Mouse (Mus musculus): ENCODE measurements around the gene Shank3. TPM values are rescaled to one million over a fixed set of nuclear protein-coding genes. Genes with fewer than 3 reads are reported as not detected.

Gene Shank3
- total and polyA plus RNA-seq, 2 experiments from 2014 or later, result 8.7 to 61.8 TPM

DNA sequence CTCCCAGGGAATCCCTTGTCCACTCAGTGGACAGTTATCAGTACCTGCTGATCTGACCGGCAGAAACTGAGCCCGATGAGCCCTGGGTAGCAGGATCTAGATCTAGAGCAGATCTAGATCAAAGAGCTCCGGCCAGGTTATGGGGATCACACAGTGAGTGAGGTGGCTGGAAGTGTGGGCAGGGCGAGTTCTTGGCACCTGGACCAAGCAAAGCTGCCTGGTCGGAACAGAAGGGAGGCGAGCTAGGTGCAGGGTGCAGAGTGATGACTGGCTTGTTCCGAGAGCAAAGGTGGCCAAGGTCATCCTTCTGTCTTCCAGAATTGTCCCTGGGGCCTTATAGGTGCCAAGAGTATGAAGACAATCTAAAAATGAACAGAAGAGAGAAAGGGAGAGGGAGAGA lies 39.6 kb upstream of the Shank3 start:
- DNase-seq (ENCODE audit: low spot score) (no peak), ATAC-seq (no peak)
- Histone ChIP-seq H3K27ac (no peak overlapping the region), H3K9ac (replicated peaks; ENCODE audit: low read length) (no peak overlapping the region), H3K9me3 (ENCODE audit: low read length) (no peaks in the 10 kb centered on the region), H3K27me3 (ENCODE audit: insufficient read depth, low read length) (no peaks in the 10 kb centered on the region), H3K4me3 (ENCODE audit: low read length) (no peak overlapping the region), H3K4me2 (ENCODE audit: low read depth, low read length) (no peak overlapping the region), H3K36me3 (ENCODE audit: insufficient read depth, low read length) (peaks cover 51% of the 10 kb centered on the region), H3K4me1 (ENCODE audit: insufficient read depth, low read length) (peaks cover 8% of the 10 kb centered on the region)
- 95% methylated on average over 7 of the region's 7 CpGs for WGBS
- no peak for TF ChIP-seq CTCF (IDR thresholded peaks at IDR 0.05; ENCODE audit: low read depth)

DNA sequence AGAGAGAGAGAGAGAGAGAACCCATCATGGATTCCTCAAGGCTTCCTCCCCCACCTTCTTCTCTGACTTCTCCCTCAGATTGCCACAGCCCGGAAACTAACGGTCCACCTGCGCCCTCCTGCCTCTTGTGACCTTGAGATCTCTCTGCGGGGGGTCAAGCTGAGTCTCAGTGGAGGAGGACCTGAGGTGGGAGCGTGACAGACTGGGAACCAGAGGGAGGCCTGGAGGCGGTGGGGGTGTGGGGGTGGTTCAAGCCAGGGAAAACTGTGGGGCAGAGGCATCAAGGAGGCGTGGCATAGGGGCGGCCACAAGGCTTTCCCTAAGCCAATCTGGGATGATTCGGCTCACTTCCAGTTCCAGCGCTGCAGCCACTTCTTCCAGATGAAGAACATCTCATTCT lies 39.1 kb upstream of the Shank3 start:
- Histone ChIP-seq H3K27me3 (ENCODE audit: insufficient read depth, low read length) (no peaks in the 10 kb centered on the region), H3K27ac (no peak overlapping the region), H3K9ac (replicated peaks; ENCODE audit: low read length) (no peak overlapping the region), H3K4me2 (ENCODE audit: low read depth, low read length) (no peak overlapping the region), H3K4me3 (ENCODE audit: low read length) (no peak overlapping the region), H3K4me1 (ENCODE audit: insufficient read depth, low read length) (peaks cover 4% of the 10 kb centered on the region), H3K36me3 (ENCODE audit: insufficient read depth, low read length) (peaks cover 51% of the 10 kb centered on the region), H3K9me3 (ENCODE audit: low read length) (no peaks in the 10 kb centered on the region)
- ATAC-seq (no peak), DNase-seq (ENCODE audit: low spot score) (no peak)
- 78% methylated on average over 10 of the region's 10 CpGs for WGBS
- no peak for TF ChIP-seq CTCF (IDR thresholded peaks at IDR 0.05; ENCODE audit: low read depth)

DNA sequence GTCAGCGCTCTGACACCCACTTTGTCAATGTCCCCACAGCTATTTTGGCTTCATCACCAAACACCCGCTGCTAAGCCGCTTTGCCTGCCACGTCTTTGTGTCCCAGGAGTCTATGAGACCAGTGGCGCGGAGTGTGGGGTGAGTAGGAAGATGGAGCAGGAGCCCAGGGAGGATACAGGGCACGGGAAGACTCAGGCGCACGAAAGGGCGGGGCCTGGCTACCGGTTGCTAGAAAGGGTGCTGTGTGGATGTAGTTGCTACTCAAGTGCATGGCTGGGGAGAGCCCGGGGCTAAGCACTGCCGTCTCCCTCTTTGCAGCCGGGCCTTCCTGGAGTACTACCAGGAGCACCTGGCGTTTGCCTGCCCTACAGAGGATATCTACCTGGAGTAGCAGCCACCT lies 38.1 kb upstream of the Shank3 start:
- H3K4me2 ChIP-seq (ENCODE audit: low read depth, low read length), result no peak overlapping the region
- ATAC-seq, result no peak
- no peak overlapping the region for H3K9ac ChIP-seq (replicated peaks; ENCODE audit: low read length)
- no peaks in the 10 kb centered on the region for H3K27me3 ChIP-seq (ENCODE audit: insufficient read depth, low read length)
- DNase-seq (ENCODE audit: low spot score), result no peak
- no peak overlapping the region for H3K4me3 ChIP-seq (ENCODE audit: low read length)
- TF ChIP-seq CTCF (IDR thresholded peaks at IDR 0.05; ENCODE audit: low read depth), result no peak
- peaks cover 51% of the 10 kb centered on the region for H3K36me3 ChIP-seq (ENCODE audit: insufficient read depth, low read length)
- no peaks in the 10 kb centered on the region for H3K9me3 ChIP-seq (ENCODE audit: low read length)
- 83% methylated on average over 15 of the region's 15 CpGs for WGBS
- H3K27ac ChIP-seq, result no peak overlapping the region
- no peaks in the 10 kb centered on the region for H3K4me1 ChIP-seq (ENCODE audit: insufficient read depth, low read length)

DNA sequence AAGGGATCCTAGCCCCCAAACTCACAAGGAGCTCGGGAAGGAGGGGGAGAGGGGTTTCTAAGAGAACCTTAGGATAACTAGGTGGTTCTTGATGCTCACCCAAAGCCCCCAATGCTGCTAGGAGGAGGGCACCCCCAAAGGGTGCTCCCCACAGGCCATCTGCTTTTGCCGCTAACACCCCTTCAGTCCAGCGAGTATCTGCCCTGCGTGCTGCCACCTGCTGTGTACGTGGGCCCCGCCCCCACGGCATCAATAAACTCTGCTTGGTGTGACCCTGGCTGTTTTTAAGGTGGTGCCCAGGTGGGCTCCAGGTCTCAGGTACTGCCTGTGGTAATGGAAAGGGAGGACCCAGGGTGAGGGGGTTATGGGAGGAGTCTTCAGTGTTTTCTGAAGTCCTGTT lies 37.2 kb upstream of the Shank3 start:
- no peaks in the 10 kb centered on the region for H3K4me1 ChIP-seq (ENCODE audit: insufficient read depth, low read length)
- peaks cover 46% of the 10 kb centered on the region for H3K36me3 ChIP-seq (ENCODE audit: insufficient read depth, low read length)
- DNase-seq (ENCODE audit: low spot score) (no peak), ATAC-seq (no peak)
- H3K27ac ChIP-seq, result no peak overlapping the region
- H3K4me2 ChIP-seq (ENCODE audit: low read depth, low read length), result no peak overlapping the region
- no peak for TF ChIP-seq CTCF (IDR thresholded peaks at IDR 0.05; ENCODE audit: low read depth)
- H3K9me3 ChIP-seq (ENCODE audit: low read length), result no peaks in the 10 kb centered on the region
- H3K9ac ChIP-seq (replicated peaks; ENCODE audit: low read length), result no peak overlapping the region
- H3K27me3 ChIP-seq (ENCODE audit: insufficient read depth, low read length), result no peaks in the 10 kb centered on the region
- 80% methylated on average over 7 of the region's 7 CpGs for WGBS
- no peak overlapping the region for H3K4me3 ChIP-seq (ENCODE audit: low read length)

DNA sequence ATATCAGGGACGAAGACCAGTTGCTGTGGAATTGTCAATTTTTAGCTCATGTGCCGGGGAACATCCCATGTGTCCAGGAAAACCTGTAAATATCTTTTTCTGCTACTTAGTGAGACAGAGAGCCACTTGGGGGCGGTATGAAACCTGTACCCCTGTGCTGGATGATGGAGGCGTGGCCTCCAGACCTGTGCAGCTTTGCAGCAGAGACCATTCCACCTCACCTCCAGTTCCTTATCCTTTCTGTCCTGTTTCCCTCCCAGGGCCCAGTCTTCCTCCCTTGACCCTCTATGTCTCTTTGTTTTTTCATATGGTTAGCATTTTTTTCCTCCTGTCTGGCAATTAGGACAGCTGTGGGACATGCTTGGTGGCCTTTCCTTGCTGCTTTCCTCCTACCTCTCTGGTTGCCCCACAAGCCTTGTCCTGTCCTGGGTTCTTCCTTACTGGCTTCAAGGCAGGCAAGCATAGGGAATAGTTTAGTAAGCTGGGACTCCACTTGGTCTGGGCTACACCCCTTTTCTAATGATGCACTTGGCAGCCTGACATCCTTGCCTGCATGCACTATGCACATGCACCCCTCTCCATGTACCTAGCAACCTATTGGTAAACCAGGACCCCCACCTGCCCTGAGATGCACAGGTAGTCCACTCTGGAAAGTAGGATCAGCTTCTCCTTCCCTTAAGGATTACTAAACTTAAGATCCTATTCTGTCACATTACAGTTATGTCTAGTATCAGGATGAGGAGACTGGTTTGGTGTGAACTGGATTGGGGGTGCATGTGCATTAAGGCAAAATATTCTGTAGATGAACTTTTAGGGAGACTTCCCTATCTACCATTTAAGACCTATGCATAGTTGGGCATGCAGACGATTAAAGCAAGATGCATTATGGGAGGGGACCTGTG lies 35.8 kb upstream of the Shank3 start:
- Histone ChIP-seq H3K4me2 (ENCODE audit: low read depth, low read length) (no peak overlapping the region), H3K9me3 (ENCODE audit: low read length) (no peaks in the 10 kb centered on the region), H3K9ac (replicated peaks; ENCODE audit: low read length) (no peak overlapping the region), H3K27ac (no peak overlapping the region), H3K27me3 (ENCODE audit: insufficient read depth, low read length) (no peaks in the 10 kb centered on the region), H3K36me3 (ENCODE audit: insufficient read depth, low read length) (peaks cover 32% of the 10 kb centered on the region), H3K4me3 (ENCODE audit: low read length) (no peak overlapping the region), H3K4me1 (ENCODE audit: insufficient read depth, low read length) (no peaks in the 10 kb centered on the region)
- ATAC-seq (no peak), DNase-seq (ENCODE audit: low spot score) (peak; percentile 30)
- 66% methylated on average over 5 of the region's 5 CpGs for WGBS
- TF ChIP-seq CTCF (IDR thresholded peaks at IDR 0.05; ENCODE audit: low read depth), result peak; percentile 39; the same call in 1 of the 2 replicates

DNA sequence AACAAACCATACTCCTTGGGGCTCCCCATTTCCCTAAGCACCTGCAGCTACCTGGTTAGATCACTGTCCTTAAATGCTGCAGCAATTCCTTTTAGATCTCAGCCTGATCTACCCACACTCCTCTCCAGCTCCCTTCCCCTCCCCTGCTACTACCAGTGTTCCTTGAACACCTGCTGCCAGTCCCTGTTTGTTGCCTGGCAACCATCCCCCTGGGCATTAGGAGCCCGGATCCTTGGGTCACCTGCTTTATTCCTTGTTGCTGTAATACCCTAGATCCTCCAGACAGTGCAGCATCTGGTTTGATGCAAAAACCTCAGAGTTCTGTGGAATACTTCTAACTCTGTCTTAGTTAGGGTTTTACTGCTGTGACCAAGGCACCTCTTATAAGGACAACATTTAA lies 34.4 kb upstream of the Shank3 start:
- no peak overlapping the region for H3K4me2 ChIP-seq (ENCODE audit: low read depth, low read length)
- no peaks in the 10 kb centered on the region for H3K4me1 ChIP-seq (ENCODE audit: insufficient read depth, low read length)
- 0% methylated on average over 1 of the region's 1 CpGs for WGBS
- ATAC-seq (peak; percentile 66), DNase-seq (ENCODE audit: low spot score) (peak; percentile 71)
- no peaks in the 10 kb centered on the region for H3K9me3 ChIP-seq (ENCODE audit: low read length)
- H3K27ac ChIP-seq, result no peak overlapping the region
- TF ChIP-seq CTCF (IDR thresholded peaks at IDR 0.05; ENCODE audit: low read depth), result no peak
- H3K9ac ChIP-seq (replicated peaks; ENCODE audit: low read length), result no peak overlapping the region
- peaks cover 18% of the 10 kb centered on the region; the same call in 1 of the 2 replicates for H3K36me3 ChIP-seq (ENCODE audit: insufficient read depth, low read length)
- no peaks in the 10 kb centered on the region for H3K27me3 ChIP-seq (ENCODE audit: insufficient read depth, low read length)
- no peak overlapping the region for H3K4me3 ChIP-seq (ENCODE audit: low read length)

DNA sequence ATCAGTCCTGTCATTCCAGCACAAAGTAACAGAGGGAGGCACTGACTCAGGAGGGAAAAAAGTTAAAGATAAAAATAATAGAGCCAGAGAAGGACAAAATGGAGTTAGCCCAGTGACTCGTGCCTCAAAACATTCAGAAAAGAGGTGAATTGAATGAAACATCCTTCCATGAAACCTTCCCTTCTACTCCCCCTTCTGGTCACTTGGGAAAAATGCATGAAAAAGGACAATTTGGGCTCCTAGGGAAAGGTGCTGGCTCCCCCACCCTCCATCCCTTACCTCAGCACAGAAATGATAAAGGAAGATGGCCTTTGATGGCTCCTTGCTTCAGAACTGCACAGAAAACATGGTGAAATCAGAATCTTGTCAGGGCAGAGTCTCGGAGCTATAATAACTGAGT lies 30.8 kb upstream of the Shank3 start:
- H3K4me2 ChIP-seq (ENCODE audit: low read depth, low read length), result no peak overlapping the region
- no peak overlapping the region for H3K9ac ChIP-seq (replicated peaks; ENCODE audit: low read length)
- no peak overlapping the region for H3K4me3 ChIP-seq (ENCODE audit: low read length)
- DNase-seq (ENCODE audit: low spot score) (peak; percentile 73), ATAC-seq (peak; percentile 38; the same call in 1 of the 2 replicates)
- H3K4me1 ChIP-seq (ENCODE audit: insufficient read depth, low read length), result no peaks in the 10 kb centered on the region
- H3K9me3 ChIP-seq (ENCODE audit: low read length), result no peaks in the 10 kb centered on the region
- TF ChIP-seq CTCF (IDR thresholded peaks at IDR 0.05; ENCODE audit: low read depth), result peak; percentile 76
- no peaks in the 10 kb centered on the region for H3K27me3 ChIP-seq (ENCODE audit: insufficient read depth, low read length)
- no peaks in the 10 kb centered on the region for H3K36me3 ChIP-seq (ENCODE audit: insufficient read depth, low read length)
- 27% methylated on average over 2 of the region's 2 CpGs for WGBS
- H3K27ac ChIP-seq, result no peak overlapping the region

All from hindbrain, postnatal 0 days (tissue).